Mouse (Mus musculus) lung, adult 2 months (tissue): ENCODE measurements around the gene Coro6.

Experiments used
- CTCF ChIP-seq: fragments of 200-500 bp; IDR thresholded peaks from 2 replicates; pipeline ENCODE4 v1.5.1; 2011; ENCODE audit warnings: mild to moderate bottlenecking, low read length, control low read depth; ENCODE audit not compliant: insufficient read depth
- POLR2A ChIP-seq: fragments of 200-500 bp; IDR thresholded peaks from 2 replicates; pipeline ENCODE4 v1.6.1; 2011; ENCODE audit warnings: low read depth, mild to moderate bottlenecking, control low read depth, low read length, borderline replicate concordance; ENCODE audit errors: extremely low read depth

- TF ChIP-seq POLR2A (no peak), CTCF (no peak)
These were observed at the start of gene Coro6 for GRCm38 (mm10) chr11:77462283-77463100.
